Mouse (Mus musculus) liver, adult 2 months (tissue): ENCODE data around the gene Tmem102.

Experiments
- CTCF ChIP-seq: fragments of 200-500 bp; IDR thresholded peaks from 2 replicates; pipeline ENCODE4 v1.5.1; 2011; ENCODE audit warnings: low read depth, low read length, control low read depth
- POLR2A ChIP-seq: fragments of 200-500 bp; IDR thresholded peaks from 2 replicates; pipeline ENCODE4 v1.6.1; 2011; ENCODE audit warnings: low read length, control low read depth; ENCODE audit not compliant: insufficient read depth; ENCODE audit errors: extremely low read depth

- TF ChIP-seq POLR2A, result no peak
- no peak for TF ChIP-seq CTCF
These were observed 23.6 kb downstream of the Tmem102 start for GRCm38 (mm10) chr11:69781828-69782227.
